Mouse (Mus musculus) thymus, adult 2 months (tissue): ENCODE results near the gene Mcm2.

Source experiments
- CTCF ChIP-seq: fragments of 200-500 bp; IDR thresholded peaks from 2 replicates; pipeline ENCODE4 v1.5.1; 2012; ENCODE audit warnings: mild to moderate bottlenecking, control low read depth, low read length, moderate library complexity, borderline replicate concordance; ENCODE audit not compliant: control insufficient read depth, poor library complexity, insufficient read depth; ENCODE audit errors: extremely low read depth
- POLR2A ChIP-seq: fragments of 200-500 bp; IDR thresholded peaks from 2 replicates; pipeline ENCODE4 v1.6.1; 2012; ENCODE audit warnings: mild to moderate bottlenecking, low read length, control low read depth, moderate library complexity; ENCODE audit not compliant: control insufficient read depth, poor library complexity, insufficient read depth; ENCODE audit errors: extremely low read depth

GRCm38 (mm10) chr6:88838613-88839012 is 60.0 kb downstream of the Mcm2 start:
- no peak for TF ChIP-seq CTCF
- TF ChIP-seq POLR2A = no peak
